Mouse (Mus musculus): Measurements from ENCODE around the gene Ccnjl.

- TF ChIP-seq CTCF (IDR thresholded peaks at IDR 0.05; ENCODE audit: extremely low read depth, insufficient read depth, low read length) (no peak), POLR2A (IDR thresholded peaks at IDR 0.05; ENCODE audit: extremely low read depth, insufficient read depth, low read length) (no peak)
These were observed 93.2 kb downstream of the Ccnjl start for GRCm38 (mm10) chr11:43621769-43622168.

Data from cortical plate, adult 2 months (tissue).